Mouse (Mus musculus) CH12.LX (cell line): ENCODE measurements around the gene Cish. TPM values are rescaled to one million over a fixed set of nuclear protein-coding genes. Genes with fewer than 3 reads are reported as not detected.

Source experiments
- DNase-seq: peaks from one replicate; pipeline ENCODE4 v3.0.0-alpha.2; 2013; ENCODE audit errors: extremely low read depth
- H3K27ac ChIP-seq: 2 replicates; pipeline ENCODE4 v1.5.1; 2012; ENCODE audit warnings: low read depth, mild to moderate bottlenecking, control low read depth, moderate library complexity; ENCODE audit not compliant: insufficient read depth
- H3K27me3 ChIP-seq: replicated peaks from 2 replicates; pipeline ENCODE3; 2012; ENCODE audit warnings: inconsistent platforms
- H3K36me3 ChIP-seq, 2 experiments: replicated peaks in 1 of 2; 2 replicates each; pipeline versions ENCODE3 to v1.6.1; 2012; ENCODE audit warnings: inconsistent platforms in 1 of 2, low read length in 1 of 2, mild to moderate bottlenecking in 1 of 2, mixed read lengths in 1 of 2, moderate library complexity in 1 of 2; ENCODE audit not compliant: control insufficient read depth in 1 of 2, insufficient read depth in 1 of 2
- H3K4me1 ChIP-seq, 2 experiments: 2 replicates each; pipeline ENCODE4 v1.6.1; 2012; ENCODE audit warnings: inconsistent platforms in 1 of 2, moderate library complexity in 1 of 2; ENCODE audit not compliant: insufficient read depth in 2 of 2, control insufficient read depth in 1 of 2
- H3K4me2 ChIP-seq: 2 replicates; pipeline ENCODE4 v1.6.1; 2012; ENCODE audit warnings: low read depth, mild to moderate bottlenecking, control low read depth; ENCODE audit not compliant: poor library complexity, insufficient read depth, severe bottlenecking
- H3K4me3 ChIP-seq, 3 experiments: fragments of 150-350 bp in 1 of 3; sonication (generic) in 1 of 3; replicated peaks in 1 of 3; 2 replicates each; pipeline versions ENCODE3 to v1.5.1; 2011 to 2012; ENCODE audit warnings: low read depth in 2 of 3, low read length in 2 of 3, mild to moderate bottlenecking in 2 of 3, moderate library complexity in 2 of 3, control low read depth in 1 of 3, improper control_type of control experiment in 1 of 3, inconsistent platforms in 1 of 3, mixed read lengths in 1 of 3; ENCODE audit not compliant: poor library complexity in 1 of 3
- H3K79me2 ChIP-seq: replicated peaks from 2 replicates; pipeline ENCODE4 v1.6.1; 2012; ENCODE audit warnings: mild to moderate bottlenecking, moderate library complexity; ENCODE audit not compliant: control insufficient read depth, poor library complexity, insufficient read depth, severe bottlenecking; ENCODE audit errors: extremely low read depth
- H3K9ac ChIP-seq: 2 replicates; pipeline ENCODE4 v1.6.1; 2012; ENCODE audit warnings: low read depth, mild to moderate bottlenecking, control low read depth, moderate library complexity; ENCODE audit not compliant: insufficient read depth
- H3K9me3 ChIP-seq: replicated peaks from 2 replicates; pipeline ENCODE3; 2012; ENCODE audit warnings: low read length, inconsistent platforms, mixed read lengths
- BHLHE40 ChIP-seq: IDR thresholded peaks from 2 replicates; pipeline ENCODE4 v1.6.1; 2011; ENCODE audit warnings: mild to moderate bottlenecking, low read depth, low read length, improper control_type of control experiment
- CHD2 ChIP-seq: IDR thresholded peaks from 2 replicates; pipeline ENCODE4 v1.6.1; 2011; ENCODE audit warnings: low read length, improper control_type of control experiment
- CTCF ChIP-seq, 2 experiments: IDR thresholded peaks in 1 of 2; conservative IDR thresholded peaks in 1 of 2; 2 replicates each; pipeline ENCODE4 v1.5.1; 2011 to 2012; ENCODE audit warnings: low read depth in 2 of 2, low read length in 2 of 2, improper control_type of control experiment in 1 of 2, inconsistent platforms in 1 of 2, mild to moderate bottlenecking in 1 of 2, moderate library complexity in 1 of 2
- EP300 ChIP-seq: IDR thresholded peaks from 2 replicates; pipeline ENCODE4 v1.6.1; 2011; ENCODE audit warnings: low read length, improper control_type of control experiment
- GABPA ChIP-seq: IDR thresholded peaks from 2 replicates; pipeline ENCODE4 v1.6.1; 2012; ENCODE audit warnings: low read depth, low read length, improper control_type of control experiment, inconsistent platforms; ENCODE audit not compliant: insufficient replicate concordance
- IRF4 ChIP-seq: IDR thresholded peaks from 2 replicates; pipeline ENCODE4 v1.6.1; 2014; ENCODE audit warnings: low read depth, mild to moderate bottlenecking, inconsistent platforms, low read length, improper control_type of control experiment
- JUN ChIP-seq: IDR thresholded peaks from 2 replicates; pipeline ENCODE4 v1.6.1; 2011; ENCODE audit warnings: low read depth, mild to moderate bottlenecking, low read length, improper control_type of control experiment, moderate library complexity; ENCODE audit not compliant: insufficient read depth
- JUND ChIP-seq: conservative IDR thresholded peaks from 2 replicates; pipeline ENCODE4 v1.6.1; 2011; ENCODE audit warnings: low read depth, low read length, improper control_type of control experiment
- MAX ChIP-seq: IDR thresholded peaks from 2 replicates; pipeline ENCODE4 v1.6.1; 2011; ENCODE audit warnings: low read length, improper control_type of control experiment
- MAZ ChIP-seq: IDR thresholded peaks from 2 replicates; pipeline ENCODE4 v1.6.1; 2012; ENCODE audit warnings: low read depth, mild to moderate bottlenecking, inconsistent platforms, low read length, improper control_type of control experiment, moderate library complexity
- MXI1 ChIP-seq: IDR thresholded peaks from 2 replicates; pipeline ENCODE4 v1.6.1; 2011; ENCODE audit warnings: mild to moderate bottlenecking, low read depth, low read length, improper control_type of control experiment
- NELFE ChIP-seq: IDR thresholded peaks from 2 replicates; pipeline ENCODE4 v1.6.1; 2011; ENCODE audit warnings: low read depth, low read length, improper control_type of control experiment
- PAX5 ChIP-seq: IDR thresholded peaks from 2 replicates; pipeline ENCODE4 v1.6.1; 2012; ENCODE audit warnings: low read length, inconsistent platforms, mixed read lengths
- RAD21 ChIP-seq: IDR thresholded peaks from 2 replicates; pipeline ENCODE4 v1.6.1; 2011; ENCODE audit warnings: low read depth, mild to moderate bottlenecking, low read length, improper control_type of control experiment, moderate library complexity
- RCOR1 ChIP-seq: conservative IDR thresholded peaks from 2 replicates; pipeline ENCODE4 v1.6.1; 2012; ENCODE audit warnings: low read depth, mild to moderate bottlenecking, inconsistent platforms, low read length, improper control_type of control experiment
- UBTF ChIP-seq: IDR thresholded peaks from 2 replicates; pipeline ENCODE4 v1.6.1; 2012; ENCODE audit warnings: low read depth, mild to moderate bottlenecking, inconsistent platforms, low read length, improper control_type of control experiment, moderate library complexity
- USF2 ChIP-seq: conservative IDR thresholded peaks from 2 replicates; pipeline ENCODE4 v1.6.1; 2011; ENCODE audit warnings: low read depth, low read length, improper control_type of control experiment
- ZC3H11A ChIP-seq: IDR thresholded peaks from 2 replicates; pipeline ENCODE4 v1.6.1; 2012; ENCODE audit warnings: low read depth, mild to moderate bottlenecking, inconsistent platforms, low read length, improper control_type of control experiment
- ZKSCAN1 ChIP-seq: IDR thresholded peaks from 2 replicates; pipeline ENCODE4 v1.6.1; 2012; ENCODE audit warnings: low read depth, inconsistent platforms, low read length, improper control_type of control experiment, borderline replicate concordance
- dilution Hi-C: fragments of 300-500 bp; cut with MboI; formaldehyde crosslinking; loops from 2 replicates; pipeline ENCODE4 v1.14.3; 2020; ENCODE audit warnings: low sequenced_read_pairs; ENCODE audit not compliant: extremely low pct_unique_long_range_greater_than_20kb, extremely low pct_ligation_motif_present
- in situ Hi-C: fragments of 300-500 bp; cut with MboI; formaldehyde crosslinking; loops from 3 replicates; pipeline ENCODE4 v1.14.3; 2019; ENCODE audit warnings: low sequenced_read_pairs, low pct_ligation_motif_present, low pct_unique_long_range_greater_than_20kb, mixed read lengths
- polyA plus RNA-seq: library from polyadenylated mRNA; unstranded; fragments of >175 nt; gene quantifications from 2 replicates; pipeline ENCODE4 v1.2.1, GENCODE M21; 2012; ENCODE audit warnings: low read depth; ENCODE audit not compliant: insufficient read length
- total RNA-seq, 2 experiments: library from RNA; depleted of rRNA; stranded (reverse); fragments of 300-350 nt in 1 of 2; fragments of >200 nt in 1 of 2; gene quantifications; 2 replicates each; pipeline ENCODE4 v1.2.3; 2012 to 2014

The Cish gene
- total and polyA plus RNA-seq, 3 experiments, result 0.43 to 4.6 (median 3.5) TPM

DNA sequence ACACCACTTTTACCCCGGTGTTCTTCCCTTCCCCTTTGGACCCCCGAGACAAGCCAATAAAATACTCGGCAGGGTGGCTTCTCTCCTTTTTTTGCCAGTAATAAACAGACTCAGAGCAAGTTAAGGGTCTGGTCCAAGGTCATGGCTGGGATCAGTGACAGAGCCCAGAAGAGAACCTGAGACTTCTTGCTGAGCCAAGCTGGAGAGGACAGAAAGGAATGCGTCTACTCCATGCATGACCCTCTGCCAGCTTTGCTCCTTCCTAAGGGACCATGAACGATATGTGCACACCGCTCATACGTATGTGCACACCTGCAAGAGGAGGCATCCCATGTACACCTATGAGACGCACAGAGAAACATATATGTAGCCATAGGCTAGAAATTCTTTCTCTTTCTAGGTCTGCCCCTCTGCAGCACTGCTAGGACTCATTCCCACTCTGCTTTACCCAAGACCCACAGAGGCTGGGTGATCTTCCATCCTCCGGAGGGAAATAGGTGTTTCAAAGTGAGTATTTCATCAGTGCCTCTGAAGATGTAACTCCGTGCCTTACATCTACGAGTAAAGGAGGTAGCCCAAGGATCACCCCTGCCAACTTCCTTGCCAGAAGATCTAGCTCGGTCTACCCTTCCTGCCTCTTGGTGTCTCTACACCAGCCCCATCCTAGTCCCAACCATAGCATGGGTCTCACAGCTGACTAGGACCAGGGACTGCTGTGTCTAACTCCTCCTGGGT is 45.3 kb downstream of the Cish start:
- dilution Hi-C loops (no loop called here), in situ Hi-C loops (no loop called here)
- H3K27me3 ChIP-seq, result peaks cover 50% of the 10 kb centered on the region
- no peak overlapping the region for H3K27ac ChIP-seq
- peak overlapping the region; percentile 50; the same call in 1 of the 2 replicates for H3K9ac ChIP-seq
- DNase-seq, result no peak
- H3K4me3 ChIP-seq, result peak overlapping the region in 2 of 3 experiments; percentile 55 to 72
- H3K79me2 ChIP-seq, result no peaks in the 10 kb centered on the region
- no peak for TF ChIP-seq GABPA
- no peak for TF ChIP-seq CHD2
- no peak for TF ChIP-seq MXI1
- no peak for TF ChIP-seq EP300
- no peak for TF ChIP-seq CTCF (conservative IDR thresholded peaks at IDR 0.05 in 1 of 2, IDR thresholded peaks at IDR 0.05 in 1 of 2; ENCODE audit: low read depth in 2 of 2, low read length in 2 of 2)
- no peaks in the 10 kb centered on the region for H3K9me3 ChIP-seq
- peaks cover 9 to 32% of the 10 kb centered on the region in 2 experiments for H3K4me1 ChIP-seq
- peaks cover 0 to 4% of the 10 kb centered on the region in 2 experiments for H3K36me3 ChIP-seq
- H3K4me2 ChIP-seq, result peak overlapping the region; percentile 80

DNA sequence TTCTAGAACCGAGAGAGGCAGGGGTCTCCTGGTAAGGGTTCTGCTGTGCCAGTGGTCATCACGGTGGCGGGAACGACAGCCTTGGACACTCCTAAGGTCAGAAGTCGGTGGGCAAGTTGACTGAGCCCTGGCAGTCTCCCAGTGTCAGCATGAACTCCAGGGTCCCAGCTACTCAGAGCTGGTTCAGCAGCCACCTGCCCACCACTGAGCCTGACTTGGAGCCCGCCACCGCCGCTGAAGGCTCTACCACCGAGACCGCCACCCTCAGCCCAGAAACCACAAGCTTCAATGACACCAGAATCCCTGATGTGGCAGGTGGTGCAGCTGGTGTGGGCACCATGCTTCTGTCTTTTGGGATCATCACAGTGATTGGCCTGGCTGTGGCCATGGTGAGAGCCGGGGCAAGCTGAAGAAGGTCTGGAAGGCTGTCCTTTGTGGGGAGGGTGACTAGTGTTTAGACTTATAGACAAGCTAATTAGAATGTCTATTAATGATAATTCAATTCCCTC is 46.4 kb downstream of the Cish start:
- no peaks in the 10 kb centered on the region for H3K9me3 ChIP-seq
- H3K4me3 ChIP-seq, result no peak overlapping the region
- in situ Hi-C loops, result no loop called here

More for the DNA sequence above, 46.4 kb downstream of the Cish start:
- TF ChIP-seq BHLHE40 (no peak), MXI1 (no peak), UBTF (no peak), EP300 (no peak), RCOR1 (no peak), ZC3H11A (no peak), USF2 (no peak), IRF4 (no peak), RAD21 (no peak), PAX5 (no peak), ZKSCAN1 (no peak), NELFE (no peak), MAZ (no peak), JUND (no peak), JUN (no peak), MAX (no peak), CHD2 (no peak)
- Histone ChIP-seq H3K36me3 (no peaks in the 10 kb centered on the region), H3K9ac (no peak overlapping the region), H3K27ac (no peak overlapping the region), H3K4me1 (peaks cover 9 to 21% of the 10 kb centered on the region in 2 experiments), H3K79me2 (no peaks in the 10 kb centered on the region), H3K4me2 (no peak overlapping the region), H3K27me3 (peaks cover 60% of the 10 kb centered on the region)
- DNase-seq, result no peak
- dilution Hi-C loops, result no loop called here
